Mouse (Mus musculus) heart, adult 2 months (tissue): Measurements from ENCODE around the gene Atp6v1b1.

Source experiments
- CTCF ChIP-seq: fragments of 200-600 bp; IDR thresholded peaks from 2 replicates; pipeline ENCODE4 v1.8.1; 2022; ENCODE audit warnings: antibody characterized with exemption, mild to moderate bottlenecking, moderate library complexity
- EP300 ChIP-seq: fragments of 200-500 bp; IDR thresholded peaks from 2 replicates; pipeline ENCODE4 v1.6.1; 2011; ENCODE audit warnings: low read depth, low read length, control low read depth; ENCODE audit not compliant: insufficient read depth
- POLR2A ChIP-seq: fragments of 200-500 bp; IDR thresholded peaks from 2 replicates; pipeline ENCODE4 v1.6.1; 2011; ENCODE audit warnings: mild to moderate bottlenecking, low read depth, low read length, control low read depth; ENCODE audit not compliant: insufficient read depth

- TF ChIP-seq POLR2A (no peak), EP300 (0 out of 2 replicates have a peak, but pooled peaks have one; percentile 48), CTCF (peak; percentile 80)
These were observed 36.2 kb downstream of the Atp6v1b1 start for GRCm38 (mm10) chr6:83779026-83779425.
